Mouse (Mus musculus): Measurements from ENCODE around the gene Cdh13.

DNA sequence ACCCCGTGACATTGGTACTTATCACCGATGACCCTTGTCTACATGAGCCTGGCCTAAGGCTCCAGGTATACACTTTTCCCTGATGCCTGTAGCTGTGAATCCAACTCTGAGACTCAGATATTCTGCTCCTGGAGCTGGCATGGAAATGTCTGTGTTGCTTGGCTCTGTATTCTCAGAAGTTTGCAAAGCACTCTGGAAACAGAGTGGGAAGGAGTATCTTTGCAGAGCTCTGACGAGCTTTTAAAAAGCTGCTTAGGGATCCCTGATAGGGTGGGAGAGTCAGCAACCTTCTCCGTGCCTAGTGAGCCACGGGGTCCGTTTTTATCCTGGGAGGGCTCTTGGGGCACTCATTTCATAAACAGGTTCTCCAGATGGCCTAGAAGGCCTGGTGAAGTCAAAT is 526.1 kb downstream of the Cdh13 start:
- TF ChIP-seq POLR2A (IDR thresholded peaks at IDR 0.05; ENCODE audit: control insufficient read depth, low read depth, low read length) (no peak), CTCF (IDR thresholded peaks at IDR 0.05; ENCODE audit: control insufficient read depth, insufficient read depth, insufficient replicate concordance, low read depth, low read length) (no peak)
